Mouse (Mus musculus): Measurements from ENCODE around the gene Hipk2. TPM values are rescaled to one million over a fixed set of nuclear protein-coding genes. Genes with fewer than 3 reads are reported as not detected.

The Hipk2 gene
- total RNA-seq (2014; rRNA removed) (60.3 and 67.8 TPM in 2 replicates), polyA plus RNA-seq (2015; fragmentation: Nextera tagmentation; extraction: Ambion mirVana) (24.9 and 25.3 TPM in 2 replicates)

- no peaks in the 10 kb centered on the region for H3K9me3 ChIP-seq (ENCODE audit: low read length)
- H3K4me2 ChIP-seq (ENCODE audit: low read depth, low read length) = peak within 1 kb of the TSS; percentile 62
- TF ChIP-seq CTCF (IDR thresholded peaks at IDR 0.05; ENCODE audit: low read depth) = peak; percentile 43
- no peaks in the 10 kb centered on the region for H3K36me3 ChIP-seq (ENCODE audit: insufficient read depth, low read length)
- peaks cover 13% of the 10 kb centered on the region for H3K4me1 ChIP-seq (ENCODE audit: insufficient read depth, low read length)
- peak within 1 kb of the TSS; percentile 99 for H3K4me3 ChIP-seq (ENCODE audit: low read length)
- DNase-seq (ENCODE audit: low spot score) = peak; percentile 94
- peak within 1 kb of the TSS; percentile 98 for H3K27ac ChIP-seq
- peak; percentile 92 for ATAC-seq
- under 1% methylated on average over 83 of the region's 108 CpGs for WGBS
- H3K27me3 ChIP-seq (ENCODE audit: insufficient read depth, low read length) = no peaks in the 10 kb centered on the region
- peak within 1 kb of the TSS; percentile 100 for H3K9ac ChIP-seq (replicated peaks; ENCODE audit: low read length)
Observed at GRCm38 (mm10) chr6:38876071-38876911, at the start of gene Hipk2. Gene Hipk2 (minus strand): TSS chr6:38876165.

GRCm38 (mm10) chr6:38925719-38926118 lies 49.8 kb upstream of the Hipk2 start:
- DNase-seq (ENCODE audit: low spot score) (no peak), ATAC-seq (no peak)
- 52% methylated on average over 7 of the region's 7 CpGs for WGBS
- Histone ChIP-seq H3K4me2 (ENCODE audit: low read depth, low read length) (peak overlapping the region; percentile 27), H3K9me3 (ENCODE audit: low read length) (no peaks in the 10 kb centered on the region), H3K4me1 (ENCODE audit: insufficient read depth, low read length) (no peaks in the 10 kb centered on the region), H3K27ac (no peak overlapping the region), H3K9ac (replicated peaks; ENCODE audit: low read length) (no peak overlapping the region), H3K27me3 (ENCODE audit: insufficient read depth, low read length) (no peaks in the 10 kb centered on the region), H3K36me3 (ENCODE audit: insufficient read depth, low read length) (no peaks in the 10 kb centered on the region), H3K4me3 (ENCODE audit: low read length) (no peak overlapping the region)
- peak; percentile 44 for TF ChIP-seq CTCF (IDR thresholded peaks at IDR 0.05; ENCODE audit: low read depth)

DNA sequence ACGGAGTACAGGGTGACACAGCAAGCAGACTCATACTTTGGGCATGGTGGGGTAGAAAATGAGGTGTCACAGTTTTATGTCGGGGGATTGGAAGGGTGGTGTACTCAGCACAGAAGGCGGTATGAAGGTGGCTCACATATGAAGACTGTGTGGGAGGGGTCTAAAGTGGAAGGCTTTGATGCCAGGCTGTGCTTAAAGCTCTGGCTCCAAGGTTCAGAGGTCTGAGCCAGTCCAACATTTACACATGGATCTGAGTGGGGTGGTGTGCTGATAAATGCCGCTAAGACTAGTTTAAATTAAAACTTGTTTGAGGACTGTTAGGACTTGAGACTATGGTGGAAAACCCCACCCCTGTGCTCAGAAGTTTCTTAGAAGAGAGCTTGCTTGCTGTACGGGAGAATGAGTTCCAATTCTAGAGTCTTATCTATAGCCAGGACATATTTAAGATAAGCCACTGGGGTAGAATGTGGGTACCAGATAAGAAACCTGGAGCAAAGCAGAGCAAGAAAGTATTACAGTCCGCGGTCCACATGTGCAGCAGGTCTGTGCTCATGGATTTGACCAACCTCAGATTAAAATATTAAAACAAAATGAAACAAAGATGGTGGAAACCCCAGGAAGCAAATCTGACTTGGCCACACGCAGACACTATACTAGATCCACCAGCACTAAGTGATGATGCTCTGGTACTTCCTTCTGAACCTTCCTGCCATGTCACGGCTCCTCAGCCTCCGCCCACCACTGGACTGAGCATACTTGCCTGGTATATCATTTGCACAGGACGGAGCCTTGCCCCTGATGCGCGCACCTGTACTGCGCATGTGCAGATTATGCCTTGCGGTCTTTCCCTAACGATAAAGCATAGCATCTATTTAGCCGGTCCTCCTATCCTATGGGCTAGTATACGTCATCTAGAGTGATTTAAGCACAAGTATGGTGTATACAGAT lies 48.2 kb upstream of the Hipk2 start:
- Histone ChIP-seq H3K27ac (no peak overlapping the region), H3K27me3 (ENCODE audit: insufficient read depth, low read length) (no peaks in the 10 kb centered on the region), H3K4me2 (ENCODE audit: low read depth, low read length) (no peak overlapping the region), H3K4me1 (ENCODE audit: insufficient read depth, low read length) (no peaks in the 10 kb centered on the region), H3K9me3 (ENCODE audit: low read length) (no peaks in the 10 kb centered on the region), H3K4me3 (ENCODE audit: low read length) (no peak overlapping the region), H3K36me3 (ENCODE audit: insufficient read depth, low read length) (no peaks in the 10 kb centered on the region), H3K9ac (replicated peaks; ENCODE audit: low read length) (no peak overlapping the region)
- ATAC-seq = no peak
- DNase-seq (ENCODE audit: low spot score) = no peak
- no peak for TF ChIP-seq CTCF (IDR thresholded peaks at IDR 0.05; ENCODE audit: low read depth)
- 94% methylated on average over 18 of the region's 18 CpGs for WGBS

GRCm38 (mm10) chr6:38923450-38923849 lies 47.5 kb upstream of the Hipk2 start:
- no peak overlapping the region for H3K4me2 ChIP-seq (ENCODE audit: low read depth, low read length)
- no peaks in the 10 kb centered on the region for H3K4me1 ChIP-seq (ENCODE audit: insufficient read depth, low read length)
- 91% methylated on average over 4 of the region's 4 CpGs for WGBS
- H3K27me3 ChIP-seq (ENCODE audit: insufficient read depth, low read length) = no peaks in the 10 kb centered on the region
- H3K4me3 ChIP-seq (ENCODE audit: low read length) = no peak overlapping the region
- no peak overlapping the region for H3K27ac ChIP-seq
- no peaks in the 10 kb centered on the region for H3K36me3 ChIP-seq (ENCODE audit: insufficient read depth, low read length)
- H3K9ac ChIP-seq (replicated peaks; ENCODE audit: low read length) = no peak overlapping the region
- no peak for TF ChIP-seq CTCF (IDR thresholded peaks at IDR 0.05; ENCODE audit: low read depth)
- H3K9me3 ChIP-seq (ENCODE audit: low read length) = no peaks in the 10 kb centered on the region
- DNase-seq (ENCODE audit: low spot score) (no peak), ATAC-seq (no peak)

GRCm38 (mm10) chr6:38922517-38922916 lies 46.6 kb upstream of the Hipk2 start:
- peak; percentile 47 for DNase-seq (ENCODE audit: low spot score)
- H3K27ac ChIP-seq = no peak overlapping the region; the same call in 1 of the 2 replicates
- H3K27me3 ChIP-seq (ENCODE audit: insufficient read depth, low read length) = no peaks in the 10 kb centered on the region
- no peak for TF ChIP-seq CTCF (IDR thresholded peaks at IDR 0.05; ENCODE audit: low read depth)
- H3K4me3 ChIP-seq (ENCODE audit: low read length) = no peak overlapping the region
- WGBS = 37% methylated on average over 2 of the region's 2 CpGs
- H3K9me3 ChIP-seq (ENCODE audit: low read length) = no peaks in the 10 kb centered on the region
- no peaks in the 10 kb centered on the region for H3K36me3 ChIP-seq (ENCODE audit: insufficient read depth, low read length)
- no peak overlapping the region for H3K9ac ChIP-seq (replicated peaks; ENCODE audit: low read length)
- H3K4me1 ChIP-seq (ENCODE audit: insufficient read depth, low read length) = no peaks in the 10 kb centered on the region
- ATAC-seq = no peak
- no peak overlapping the region for H3K4me2 ChIP-seq (ENCODE audit: low read depth, low read length)

GRCm38 (mm10) chr6:38921810-38922116 lies 45.8 kb upstream of the Hipk2 start:
- no peaks in the 10 kb centered on the region for H3K27me3 ChIP-seq (ENCODE audit: insufficient read depth, low read length)
- no peak overlapping the region for H3K27ac ChIP-seq
- no peaks in the 10 kb centered on the region for H3K9me3 ChIP-seq (ENCODE audit: low read length)
- ATAC-seq (no peak), DNase-seq (ENCODE audit: low spot score) (no peak)
- 90% methylated on average over 8 of the region's 8 CpGs for WGBS
- no peak overlapping the region for H3K4me2 ChIP-seq (ENCODE audit: low read depth, low read length)
- no peaks in the 10 kb centered on the region for H3K36me3 ChIP-seq (ENCODE audit: insufficient read depth, low read length)
- H3K4me3 ChIP-seq (ENCODE audit: low read length) = no peak overlapping the region
- no peak for TF ChIP-seq CTCF (IDR thresholded peaks at IDR 0.05; ENCODE audit: low read depth)
- no peak overlapping the region for H3K9ac ChIP-seq (replicated peaks; ENCODE audit: low read length)
- no peaks in the 10 kb centered on the region for H3K4me1 ChIP-seq (ENCODE audit: insufficient read depth, low read length)
